Mouse (Mus musculus) forebrain, embryonic 12.5 days (tissue): ENCODE results near the gene Slit3. TPM values are rescaled to one million over a fixed set of nuclear protein-coding genes. Genes with fewer than 3 reads are reported as not detected.

Source experiments
- ATAC-seq: fragments of 200-750 bp; cut with Nextera tagmentation; 2 replicates; pipeline ENCODE4 v1.8.0; 2017; ENCODE audit warnings: moderate TSS enrichment; ENCODE audit not compliant: low FRiP score
- H3K27ac ChIP-seq: fragments of 300-500 bp; sonication (generic); 2 replicates; pipeline ENCODE4 v1.5.1; 2016; ENCODE audit warnings: mild to moderate bottlenecking
- H3K27me3 ChIP-seq: fragments of 300-500 bp; sonication (generic); 2 replicates; pipeline ENCODE4 v1.6.1; 2016; ENCODE audit warnings: mild to moderate bottlenecking
- H3K36me3 ChIP-seq: fragments of 300-500 bp; sonication (generic); replicated peaks from 2 replicates; pipeline ENCODE4 v1.6.1; 2016; ENCODE audit warnings: mild to moderate bottlenecking
- H3K4me1 ChIP-seq: fragments of 300-500 bp; sonication (generic); 2 replicates; pipeline ENCODE4 v1.6.1; 2016
- H3K4me2 ChIP-seq: fragments of 300-500 bp; sonication (generic); 2 replicates; pipeline ENCODE4 v1.6.1; 2016; ENCODE audit warnings: mild to moderate bottlenecking, moderate library complexity
- H3K4me3 ChIP-seq: fragments of 300-500 bp; sonication (generic); replicated peaks from 2 replicates; pipeline ENCODE4 v1.5.1; 2016; ENCODE audit warnings: mild to moderate bottlenecking
- H3K9ac ChIP-seq: fragments of 300-500 bp; sonication (generic); 2 replicates; pipeline ENCODE4 v1.6.1; 2016; ENCODE audit warnings: mild to moderate bottlenecking
- H3K9me3 ChIP-seq: fragments of 300-500 bp; sonication (generic); 2 replicates; pipeline ENCODE4 v1.6.1; 2016
- WGBS: fragments of 180-500 bp; shearing (Covaris S2); methylation state at CpG from one replicate; pipeline ENCODE4 v1.1.7; 2016; 5-methylcytosine and 5-hydroxymethylcytosine counted together
- polyA plus RNA-seq: library from polyadenylated mRNA; unstranded; fragments of >200 nt; fragmentation: Nextera tagmentation; extraction: Ambion mirVana; gene quantifications from 2 replicates; pipeline ENCODE4 v1.2.1, GENCODE M21; 2016

Gene Slit3
- polyA plus RNA-seq, 1 experiment from 2014 or later, result 6.3 TPM

DNA sequence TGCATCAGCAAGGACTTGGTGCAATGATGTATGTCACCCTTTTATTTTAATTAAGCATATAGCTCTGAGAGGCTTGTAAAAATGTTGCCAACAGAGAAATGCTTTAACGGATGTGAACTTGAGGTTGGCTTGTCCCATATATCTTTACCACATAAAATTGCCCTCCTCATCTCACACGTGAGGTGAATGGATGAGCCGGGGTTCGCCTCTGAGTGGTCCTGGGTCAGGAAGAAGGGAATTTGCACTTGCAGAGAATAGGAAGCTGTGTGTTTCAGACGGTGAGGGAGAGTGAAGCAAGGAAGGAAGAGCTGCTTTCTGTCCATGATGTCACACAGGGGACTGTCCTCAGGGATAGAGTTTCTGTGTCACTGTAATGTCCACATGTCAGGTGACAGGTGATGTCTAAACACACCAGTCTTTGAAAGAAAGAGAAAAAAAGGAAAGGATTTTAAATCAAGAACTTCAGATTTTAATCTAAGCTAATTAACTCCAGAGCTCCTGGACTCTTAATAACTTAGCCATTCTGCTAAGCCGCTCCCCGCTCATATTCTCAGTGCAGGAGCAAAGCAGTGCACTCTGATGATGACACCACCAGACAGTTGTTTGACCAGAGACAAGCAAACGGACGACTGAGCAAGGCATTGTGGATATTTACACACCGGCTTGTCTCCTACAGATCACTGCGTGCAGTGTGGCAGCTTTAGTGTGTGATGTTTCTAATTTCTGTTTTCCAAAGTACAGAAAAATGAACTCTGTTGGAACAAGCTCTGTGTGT lies 352.0 kb downstream of the Slit3 start:
- H3K9ac ChIP-seq, result no peak overlapping the region
- no peak overlapping the region for H3K27ac ChIP-seq
- peaks cover 3% of the 10 kb centered on the region; the same call in 1 of the 2 replicates for H3K4me1 ChIP-seq
- H3K27me3 ChIP-seq, result peaks cover 62% of the 10 kb centered on the region
- H3K36me3 ChIP-seq, result no peaks in the 10 kb centered on the region
- H3K4me3 ChIP-seq, result no peak overlapping the region
- no peak overlapping the region for H3K4me2 ChIP-seq
- ATAC-seq, result no peak
- H3K9me3 ChIP-seq, result no peaks in the 10 kb centered on the region
- WGBS, result 79% methylated on average over 11 of the region's 11 CpGs

DNA sequence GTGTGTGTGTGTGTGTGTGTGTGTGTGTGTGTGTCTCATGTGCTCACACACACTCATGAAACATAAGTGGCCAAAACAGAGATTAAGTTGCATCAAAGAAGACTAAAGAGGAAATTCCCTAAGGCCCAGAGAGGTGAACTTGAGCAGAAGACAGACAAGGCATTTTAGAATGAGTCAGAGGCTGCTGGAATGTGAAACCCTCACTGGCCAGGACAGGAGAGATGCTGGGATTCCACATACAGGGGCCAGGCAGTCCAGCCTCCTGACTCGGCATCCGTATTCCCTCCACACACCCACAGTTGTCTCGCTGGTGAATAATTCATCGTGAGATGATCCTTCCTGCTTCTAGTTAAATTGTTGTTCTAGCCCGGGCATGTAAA lies 352.6 kb downstream of the Slit3 start:
- 86% methylated on average over 5 of the region's 5 CpGs for WGBS
- no peaks in the 10 kb centered on the region for H3K36me3 ChIP-seq
- no peak for ATAC-seq
- no peak overlapping the region for H3K27ac ChIP-seq
- peaks cover 57% of the 10 kb centered on the region for H3K27me3 ChIP-seq
- H3K9me3 ChIP-seq, result 0 out of 2 replicates have a peak, but pooled peaks cover 1% of the 10 kb centered on the region
- H3K4me3 ChIP-seq, result no peak overlapping the region
- H3K4me1 ChIP-seq, result peaks cover 3% of the 10 kb centered on the region; the same call in 1 of the 2 replicates
- no peak overlapping the region for H3K9ac ChIP-seq
- no peak overlapping the region for H3K4me2 ChIP-seq

DNA sequence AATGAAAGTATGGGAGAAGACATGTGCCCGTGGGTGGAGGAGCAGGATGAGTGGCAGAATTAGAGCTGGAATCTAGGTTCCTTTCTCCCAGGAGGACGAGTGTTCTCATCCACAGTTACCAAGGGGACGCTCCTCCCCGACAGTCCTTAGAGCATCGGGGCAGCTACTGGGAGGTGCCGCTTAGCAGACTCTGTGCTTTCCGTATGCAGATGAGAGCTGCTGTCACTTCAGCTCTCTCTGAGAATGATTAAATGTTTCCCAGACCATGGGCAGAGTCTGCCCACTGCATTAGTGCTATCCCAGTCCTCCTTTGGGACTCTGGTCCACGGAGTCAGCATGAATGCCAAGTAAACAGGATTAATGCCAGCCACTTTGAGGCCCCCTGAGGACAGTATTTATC lies 359.1 kb downstream of the Slit3 start:
- H3K27me3 ChIP-seq, result peaks cover 45% of the 10 kb centered on the region
- no peak overlapping the region for H3K27ac ChIP-seq
- H3K4me3 ChIP-seq, result no peak overlapping the region
- H3K4me1 ChIP-seq, result peaks cover 7% of the 10 kb centered on the region; the same call in 1 of the 2 replicates
- no peaks in the 10 kb centered on the region for H3K36me3 ChIP-seq
- H3K9me3 ChIP-seq, result 0 out of 2 replicates have a peak, but pooled peaks cover 3% of the 10 kb centered on the region
- no peak overlapping the region for H3K4me2 ChIP-seq
- no peak for ATAC-seq
- no peak overlapping the region for H3K9ac ChIP-seq
- WGBS, result 53% methylated on average over 8 of the region's 8 CpGs

DNA sequence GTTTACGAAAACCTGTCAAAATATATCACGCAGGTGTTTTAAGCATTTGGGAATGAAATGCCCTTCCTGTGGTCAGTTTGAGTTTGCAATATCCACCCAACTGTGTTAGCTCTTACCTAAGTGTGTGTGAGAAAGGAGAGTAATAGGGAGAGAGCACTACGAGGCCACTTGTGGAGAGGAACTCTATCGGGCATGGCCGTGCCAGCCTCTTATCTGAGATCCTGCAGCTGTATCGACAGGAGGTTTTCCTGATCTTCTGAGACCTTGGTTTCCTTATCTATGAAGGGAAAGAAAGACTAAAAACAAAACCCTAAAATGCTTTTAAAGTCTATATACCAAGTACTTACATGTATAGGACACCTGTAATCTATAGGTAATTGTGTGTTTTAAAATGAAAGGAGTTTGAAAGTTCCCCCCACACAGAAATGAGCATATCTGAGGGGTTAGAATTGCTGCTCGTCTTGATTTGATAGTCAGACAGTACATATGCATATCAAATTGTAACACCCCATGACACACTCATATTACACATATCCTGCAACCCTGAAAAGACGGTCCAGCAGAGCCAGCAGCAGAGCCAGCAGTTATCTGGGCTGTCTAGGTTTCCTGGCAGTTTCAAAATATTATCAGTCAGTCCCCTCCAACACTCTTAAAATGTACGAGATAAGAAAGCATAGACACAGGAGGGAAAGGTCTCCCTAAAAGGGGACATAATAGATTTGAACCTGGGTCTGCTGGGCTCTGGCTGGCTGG lies 360.8 kb downstream of the Slit3 start:
- no peak overlapping the region for H3K4me2 ChIP-seq
- H3K9ac ChIP-seq, result no peak overlapping the region
- no peak overlapping the region for H3K27ac ChIP-seq
- no peak overlapping the region for H3K4me3 ChIP-seq
- H3K27me3 ChIP-seq, result peaks cover 52% of the 10 kb centered on the region
- no peaks in the 10 kb centered on the region for H3K36me3 ChIP-seq
- WGBS, result 94% methylated on average over 9 of the region's 9 CpGs
- H3K9me3 ChIP-seq, result 0 out of 2 replicates have a peak, but pooled peaks cover 3% of the 10 kb centered on the region
- ATAC-seq, result no peak
- peaks cover 15% of the 10 kb centered on the region for H3K4me1 ChIP-seq

DNA sequence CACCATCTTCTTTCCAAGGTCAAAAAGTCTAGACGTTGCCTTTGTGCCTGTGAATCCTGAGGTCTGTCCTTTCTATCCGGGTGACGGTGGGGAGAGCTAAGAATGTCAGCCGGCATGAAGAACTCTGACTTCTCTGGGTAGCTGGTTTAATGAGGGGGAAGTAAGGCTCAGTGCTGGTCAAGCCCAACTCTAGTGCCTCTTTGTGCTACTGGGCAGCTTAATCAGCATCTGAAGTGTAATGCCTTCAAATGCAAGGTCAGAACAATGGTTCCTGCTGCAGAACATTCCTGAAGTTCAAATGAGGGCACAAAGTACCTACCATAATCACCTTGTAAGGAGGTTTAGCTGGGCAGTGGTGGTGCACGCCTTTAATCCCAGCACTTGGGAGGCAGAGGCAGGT lies 366.9 kb downstream of the Slit3 start:
- Histone ChIP-seq H3K36me3 (no peaks in the 10 kb centered on the region), H3K9ac (no peak overlapping the region), H3K27me3 (peaks cover 63% of the 10 kb centered on the region), H3K27ac (no peak overlapping the region), H3K9me3 (no peaks in the 10 kb centered on the region), H3K4me1 (peaks cover 11% of the 10 kb centered on the region), H3K4me3 (no peak overlapping the region), H3K4me2 (no peak overlapping the region)
- ATAC-seq, result no peak
- 77% methylated on average over 5 of the region's 5 CpGs for WGBS

DNA sequence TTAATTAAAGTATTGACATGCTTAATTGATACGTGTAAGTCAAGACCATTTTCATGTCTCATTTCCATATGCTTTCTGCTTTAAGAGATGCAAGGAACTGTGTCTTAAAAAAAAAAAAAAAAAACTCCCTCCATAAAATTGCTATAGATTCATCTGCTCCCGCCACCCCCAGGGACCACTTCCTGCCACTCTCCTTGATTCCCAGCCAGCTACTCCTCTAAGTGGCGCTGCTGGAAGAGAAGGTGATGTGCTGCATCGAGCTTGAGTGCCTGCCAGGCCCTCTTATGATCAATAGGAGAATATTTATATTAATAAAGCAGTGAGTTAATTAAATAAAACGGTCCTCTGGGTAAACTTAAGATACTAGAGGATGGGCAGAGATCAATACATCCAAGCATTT lies 370.7 kb downstream of the Slit3 start:
- H3K4me2 ChIP-seq, result no peak overlapping the region
- no peaks in the 10 kb centered on the region for H3K9me3 ChIP-seq
- H3K27ac ChIP-seq, result no peak overlapping the region
- WGBS, result 75% methylated on average over 5 of the region's 5 CpGs
- ATAC-seq, result no peak
- peaks cover 9% of the 10 kb centered on the region for H3K4me1 ChIP-seq
- no peaks in the 10 kb centered on the region for H3K36me3 ChIP-seq
- no peak overlapping the region for H3K4me3 ChIP-seq
- H3K27me3 ChIP-seq, result peaks cover 74% of the 10 kb centered on the region
- H3K9ac ChIP-seq, result no peak overlapping the region

DNA sequence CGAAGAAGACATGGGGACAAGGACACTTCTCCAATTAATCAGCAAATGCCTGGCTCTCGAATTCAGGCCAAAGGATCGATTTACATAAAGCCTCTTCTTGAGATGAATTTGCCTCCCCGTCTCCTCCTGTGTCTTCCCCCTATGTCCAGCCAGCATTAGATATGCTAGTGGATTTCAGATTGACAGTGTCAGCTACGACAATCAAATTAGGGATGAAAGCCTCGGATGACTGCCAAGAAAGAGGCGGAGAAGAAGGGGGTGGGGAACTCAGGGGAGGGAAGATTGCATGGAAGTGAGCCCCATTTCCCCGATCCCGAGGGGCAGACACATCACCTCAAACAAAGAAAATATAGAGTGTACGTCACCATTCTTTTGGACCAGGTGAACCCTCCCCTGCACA lies 375.9 kb downstream of the Slit3 start:
- Histone ChIP-seq H3K9me3 (no peaks in the 10 kb centered on the region), H3K27ac (no peak overlapping the region), H3K27me3 (peaks cover 77% of the 10 kb centered on the region), H3K4me3 (no peak overlapping the region), H3K36me3 (no peaks in the 10 kb centered on the region), H3K4me2 (no peak overlapping the region), H3K9ac (no peak overlapping the region), H3K4me1 (peaks cover 22% of the 10 kb centered on the region)
- 58% methylated on average over 10 of the region's 10 CpGs for WGBS
- ATAC-seq, result no peak

DNA sequence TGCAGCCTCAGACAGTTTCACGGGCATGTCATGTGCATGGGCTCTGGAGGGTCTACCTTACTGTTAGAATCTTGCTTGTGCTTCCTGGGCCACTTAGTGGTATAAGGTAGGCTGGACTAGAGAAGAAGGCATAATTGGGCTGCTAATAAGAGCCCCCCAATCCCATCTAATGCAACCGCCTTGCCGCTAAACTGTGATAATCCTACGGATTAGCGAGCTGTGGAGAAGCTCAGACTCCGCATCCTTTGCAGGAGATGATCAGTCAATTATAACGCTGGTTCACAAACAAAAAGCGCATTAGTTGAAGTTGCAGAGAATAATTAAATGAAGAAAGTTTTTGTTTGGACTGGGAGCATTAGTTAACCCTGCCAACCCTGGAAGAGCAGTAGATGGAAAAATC lies 376.9 kb downstream of the Slit3 start:
- peaks cover 79% of the 10 kb centered on the region for H3K27me3 ChIP-seq
- no peak for ATAC-seq

DNA sequence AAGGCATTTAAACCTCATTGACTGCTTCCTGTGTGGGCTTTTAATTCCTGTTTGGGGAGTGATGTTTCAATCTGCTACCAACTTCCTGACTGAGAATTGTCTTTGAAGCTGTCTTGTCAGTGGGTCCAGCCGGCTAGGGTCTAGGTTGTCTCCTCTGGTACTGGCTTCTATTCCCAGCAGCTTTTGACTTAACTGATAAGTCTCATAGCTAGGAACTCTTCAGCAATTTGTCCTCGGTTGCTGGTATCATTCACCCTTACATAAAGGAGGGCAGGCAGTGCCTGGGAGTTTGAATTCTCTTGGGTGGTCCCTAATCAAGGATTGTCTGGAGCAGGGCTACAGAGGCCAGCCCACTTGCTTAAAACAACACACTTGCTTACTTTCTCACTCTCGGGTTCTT lies 381.1 kb downstream of the Slit3 start:
- Histone ChIP-seq H3K36me3 (no peaks in the 10 kb centered on the region), H3K4me1 (peaks cover 57% of the 10 kb centered on the region), H3K4me2 (no peak overlapping the region), H3K4me3 (no peak overlapping the region), H3K27ac (no peak overlapping the region), H3K27me3 (peaks cover 78% of the 10 kb centered on the region), H3K9me3 (no peaks in the 10 kb centered on the region), H3K9ac (no peak overlapping the region)
- 2% methylated on average over 3 of the region's 3 CpGs for WGBS
- no peak for ATAC-seq

More for the DNA sequence above, 376.9 kb downstream of the Slit3 start:
- no peak overlapping the region for H3K4me2 ChIP-seq
- H3K4me3 ChIP-seq, result no peak overlapping the region
- peaks cover 31% of the 10 kb centered on the region for H3K4me1 ChIP-seq
- H3K27ac ChIP-seq, result no peak overlapping the region
- H3K36me3 ChIP-seq, result no peaks in the 10 kb centered on the region
- no peak overlapping the region for H3K9ac ChIP-seq
- WGBS, result 23% methylated on average over 8 of the region's 8 CpGs
- H3K9me3 ChIP-seq, result no peaks in the 10 kb centered on the region

DNA sequence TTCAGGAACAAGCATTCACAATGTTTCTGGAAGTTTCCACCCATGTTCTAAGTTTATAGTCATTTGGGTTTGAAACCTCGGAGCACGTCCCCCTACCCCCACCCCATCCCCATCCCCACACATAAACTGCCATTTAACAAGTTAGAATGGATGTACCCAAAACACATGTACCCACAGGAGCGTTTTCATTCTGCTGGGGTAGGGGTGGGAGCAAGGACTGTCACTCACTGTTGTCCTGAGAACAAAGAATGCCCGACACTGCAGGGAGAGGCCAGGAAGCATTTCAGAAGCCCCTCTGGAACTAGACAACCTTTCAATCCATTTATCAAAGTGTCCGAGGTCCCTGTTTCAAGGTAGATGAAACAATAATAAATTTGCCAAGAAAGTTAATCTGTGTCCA lies 383.0 kb downstream of the Slit3 start:
- Histone ChIP-seq H3K4me3 (no peak overlapping the region), H3K4me1 (peaks cover 65% of the 10 kb centered on the region), H3K9me3 (no peaks in the 10 kb centered on the region), H3K27me3 (peaks cover 76% of the 10 kb centered on the region), H3K36me3 (no peaks in the 10 kb centered on the region), H3K9ac (no peak overlapping the region), H3K27ac (no peak overlapping the region), H3K4me2 (no peak overlapping the region)
- 15% methylated on average over 5 of the region's 5 CpGs for WGBS
- no peak for ATAC-seq

DNA sequence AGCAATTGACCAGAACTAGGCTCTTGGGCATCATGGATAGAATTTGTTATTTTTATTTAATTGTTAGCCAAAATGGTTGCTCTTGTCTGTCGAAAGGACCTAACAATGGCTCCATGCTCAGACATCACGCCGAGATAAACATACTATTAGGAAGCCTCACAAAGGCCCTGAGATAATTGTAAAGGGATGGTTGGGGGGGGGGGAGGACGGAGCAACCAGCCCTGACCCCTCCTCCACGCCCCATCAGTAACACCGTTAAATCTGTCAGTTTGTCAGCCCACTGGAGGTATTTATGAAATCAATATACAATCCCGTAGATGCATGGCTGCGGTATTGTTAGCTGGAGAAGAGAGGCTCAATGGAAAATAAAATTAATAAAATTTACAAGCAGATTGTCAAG lies 383.9 kb downstream of the Slit3 start:
- no peak for ATAC-seq
- no peak overlapping the region for H3K4me2 ChIP-seq
- H3K27ac ChIP-seq, result no peak overlapping the region
- no peak overlapping the region for H3K4me3 ChIP-seq
- WGBS, result 31% methylated on average over 8 of the region's 8 CpGs
- peaks cover 74% of the 10 kb centered on the region for H3K27me3 ChIP-seq
- no peaks in the 10 kb centered on the region for H3K36me3 ChIP-seq
- peaks cover 72% of the 10 kb centered on the region for H3K4me1 ChIP-seq
- no peaks in the 10 kb centered on the region for H3K9me3 ChIP-seq
- H3K9ac ChIP-seq, result no peak overlapping the region

DNA sequence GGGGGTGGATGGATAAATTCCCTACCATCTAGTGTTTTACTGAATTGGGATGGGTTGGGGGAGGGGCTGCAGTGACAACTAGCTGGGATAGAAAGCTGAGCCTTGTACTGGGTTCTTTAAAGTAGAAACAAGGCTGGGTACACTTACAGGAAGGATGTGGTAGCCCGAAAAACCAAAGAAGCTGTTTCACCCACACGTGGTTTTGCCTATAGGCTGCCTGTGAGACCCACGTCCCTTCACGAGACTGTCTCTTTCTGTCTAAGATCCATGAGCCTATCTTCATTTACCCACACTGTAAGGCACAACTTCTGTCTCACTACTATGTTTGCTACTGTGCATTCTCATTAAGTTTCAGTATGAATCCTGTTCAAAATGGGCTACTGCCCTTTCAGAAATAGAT lies 384.3 kb downstream of the Slit3 start:
- Histone ChIP-seq H3K27ac (no peak overlapping the region), H3K9me3 (no peaks in the 10 kb centered on the region), H3K4me1 (peaks cover 76% of the 10 kb centered on the region), H3K9ac (no peak overlapping the region), H3K27me3 (peaks cover 70% of the 10 kb centered on the region), H3K4me3 (no peak overlapping the region), H3K36me3 (no peaks in the 10 kb centered on the region), H3K4me2 (no peak overlapping the region)
- no peak for ATAC-seq
- WGBS, result 58% methylated on average over 4 of the region's 4 CpGs
